Mouse (Mus musculus): Measurements from ENCODE around the gene Ackr3.

- TF ChIP-seq CTCF (conservative IDR thresholded peaks at IDR 0.05; ENCODE audit: insufficient read depth, insufficient read length, low read depth, low read length) (no peak), POLR2A (IDR thresholded peaks at IDR 0.05; ENCODE audit: low read depth, low read length) (no peak)
These were observed 49.7 kb downstream of the Ackr3 start for GRCm38 (mm10) chr1:90253465-90253864.
